Comparison of ENCODE assay signal across 30 mouse cellular contexts in genomic region chr17:78465071-78465470, GRCm38 (mm10). TPM values are rescaled to one million over a fixed set of nuclear protein-coding genes. Genes with fewer than 3 reads are reported as not detected.
"Had no signal": no experiment of that assay in that cellular context is flagged by ENCODE, and none has a peak within 500 bp of the region (broad histone marks: within the 10 kb centered on the region; RNA-seq: fewer than 3 reads in every experiment).

No protein-coding gene starts in this region.

- H3K4me2 ChIP-seq: heart, embryonic 12.5 days; hindbrain, embryonic 12.5 days; hindbrain, embryonic 14.5 days; kidney, embryonic 15.5 days; limb, embryonic 13.5 days; limb, embryonic 15.5 days; liver, embryonic 12.5 days had no signal

- H3K9me3 ChIP-seq: heart, embryonic 10.5 days; heart, embryonic 12.5 days; hindbrain, embryonic 12.5 days; kidney, embryonic 15.5 days; limb, embryonic 15.5 days; liver, embryonic 12.5 days had no signal

- DNase-seq: gastrocnemius, adult 2 months; gastrocnemius, postnatal 10 days; gastrocnemius, postnatal 25 days; heart, adult 18-20 months; heart, postnatal 10 days; heart, postnatal 4 days; kidney, adult 11 months; kidney, adult 2 months; kidney, adult 9 months; kidney, postnatal 14 days; kidney, postnatal 36 days; layer of hippocampus, postnatal 36 days; left cerebral cortex, postnatal 4 days had no signal

- H3K27ac ChIP-seq: gastrocnemius, adult 2 months; heart, embryonic 10.5 days; hindbrain, embryonic 10.5 days; hindbrain, embryonic 12.5 days; hindbrain, embryonic 14.5 days; kidney, embryonic 15.5 days; kidney, postnatal 0 days; layer of hippocampus, adult 2 months; limb, embryonic 13.5 days; limb, embryonic 15.5 days; liver, embryonic 12.5 days had no signal

- H3K36me3 ChIP-seq: heart, embryonic 10.5 days; heart, embryonic 12.5 days; hindbrain, embryonic 10.5 days; hindbrain, embryonic 12.5 days; kidney, embryonic 15.5 days; limb, embryonic 13.5 days; limb, embryonic 15.5 days; liver, embryonic 12.5 days had no signal

- ATAC-seq: hindbrain, embryonic 16.5 days; inflammation-experienced regulatory T-cells, adult 6 months; intestine, embryonic 16.5 days; liver, embryonic 12.5 days had no signal

- H3K4me1 ChIP-seq: heart, embryonic 10.5 days; heart, embryonic 12.5 days; hindbrain, embryonic 10.5 days; hindbrain, embryonic 12.5 days; kidney, embryonic 15.5 days; limb, embryonic 13.5 days; limb, embryonic 15.5 days; liver, embryonic 12.5 days had no signal

- H3K4me3 ChIP-seq: gastrocnemius, adult 2 months; heart, embryonic 10.5 days; heart, embryonic 12.5 days; hindbrain, embryonic 10.5 days; hindbrain, embryonic 12.5 days; kidney, embryonic 15.5 days; layer of hippocampus, adult 2 months; limb, embryonic 13.5 days; limb, embryonic 15.5 days; liver, embryonic 12.5 days had no signal

- H3K9ac ChIP-seq: heart, embryonic 12.5 days; hindbrain, embryonic 12.5 days; hindbrain, embryonic 14.5 days; kidney, embryonic 15.5 days; limb, embryonic 13.5 days; limb, embryonic 15.5 days; liver, embryonic 12.5 days had no signal

- H3K27me3 ChIP-seq: heart, embryonic 12.5 days; hindbrain, embryonic 12.5 days; kidney, embryonic 15.5 days; limb, embryonic 15.5 days; liver, embryonic 12.5 days had no signal

RNA-seq across cellular contexts. Expression of gene Vit, which starts 42.8 kb away (rescaled TPM):
- polyA plus RNA-seq: heart, embryonic 14.5 days; limb, embryonic 11.5 days; liver, adult 2 months had no signal
